Mouse (Mus musculus): ENCODE data around the gene Robo1. TPM values are rescaled to one million over a fixed set of nuclear protein-coding genes. Genes with fewer than 3 reads are reported as not detected.

The Robo1 gene
- polyA plus RNA-seq, 2 experiments from 2014 or later = 0.20 TPM; not detected in 1

GRCm38 (mm10) chr16:72610661-72611112 lies 302.6 kb downstream of the Robo1 start:
- ATAC-seq = no peak

GRCm38 (mm10) chr16:72614898-72615297 lies 306.8 kb downstream of the Robo1 start:
- ATAC-seq = no peak

- ATAC-seq = no peak
These were observed 307.3 kb downstream of the Robo1 start for GRCm38 (mm10) chr16:72615360-72615759.

- ATAC-seq = no peak
These were observed 314.3 kb downstream of the Robo1 start for GRCm38 (mm10) chr16:72622371-72622770.

- no peak for ATAC-seq
These were observed 314.8 kb downstream of the Robo1 start for GRCm38 (mm10) chr16:72622868-72623267.

GRCm38 (mm10) chr16:72633846-72634245 lies 325.7 kb downstream of the Robo1 start:
- ATAC-seq = no peak

GRCm38 (mm10) chr16:72639332-72639940 lies 331.3 kb downstream of the Robo1 start:
- no peak for ATAC-seq

GRCm38 (mm10) chr16:72640932-72641811 lies 333.1 kb downstream of the Robo1 start:
- no peak for ATAC-seq

- no peak for ATAC-seq
These were observed 337.8 kb downstream of the Robo1 start for GRCm38 (mm10) chr16:72645890-72646289.

- no peak for ATAC-seq
These were observed 341.2 kb downstream of the Robo1 start for GRCm38 (mm10) chr16:72649314-72649713.

GRCm38 (mm10) chr16:72655411-72655810 lies 347.3 kb downstream of the Robo1 start:
- no peak for ATAC-seq

- no peak for ATAC-seq
These were observed 354.8 kb downstream of the Robo1 start for GRCm38 (mm10) chr16:72662837-72663350.

GRCm38 (mm10) chr16:72663351-72664232 lies 355.5 kb downstream of the Robo1 start:
- no peak for ATAC-seq

- ATAC-seq = no peak
These were observed 356.1 kb downstream of the Robo1 start for GRCm38 (mm10) chr16:72664233-72664613.

- no peak for ATAC-seq
These were observed 356.7 kb downstream of the Robo1 start for GRCm38 (mm10) chr16:72664806-72665205.

GRCm38 (mm10) chr16:72665454-72665853 lies 357.3 kb downstream of the Robo1 start:
- no peak for ATAC-seq

- ATAC-seq = no peak
These were observed 362.3 kb downstream of the Robo1 start for GRCm38 (mm10) chr16:72670240-72671038.

- no peak for ATAC-seq
These were observed 369.1 kb downstream of the Robo1 start for GRCm38 (mm10) chr16:72677234-72677633.

- no peak for ATAC-seq
These were observed 370.3 kb downstream of the Robo1 start for GRCm38 (mm10) chr16:72678450-72678849.

GRCm38 (mm10) chr16:72678947-72679558 lies 370.9 kb downstream of the Robo1 start:
- ATAC-seq = no peak

Measured in CD4-positive, CD25-positive, alpha-beta regulatory T cell, adult 4 months (primary cell).